Mouse (Mus musculus) stomach, postnatal 0 days (tissue): ENCODE data around the gene Cd44.

Experiments
- CTCF ChIP-seq: IDR thresholded peaks from 2 replicates; pipeline ENCODE4 v1.5.1; 2016; ENCODE audit warnings: antibody characterized with exemption, low read depth, mild to moderate bottlenecking, moderate library complexity
- EP300 ChIP-seq: optimal IDR thresholded peaks from 2 replicates; pipeline ENCODE3; 2016; ENCODE audit warnings: antibody characterized with exemption

DNA sequence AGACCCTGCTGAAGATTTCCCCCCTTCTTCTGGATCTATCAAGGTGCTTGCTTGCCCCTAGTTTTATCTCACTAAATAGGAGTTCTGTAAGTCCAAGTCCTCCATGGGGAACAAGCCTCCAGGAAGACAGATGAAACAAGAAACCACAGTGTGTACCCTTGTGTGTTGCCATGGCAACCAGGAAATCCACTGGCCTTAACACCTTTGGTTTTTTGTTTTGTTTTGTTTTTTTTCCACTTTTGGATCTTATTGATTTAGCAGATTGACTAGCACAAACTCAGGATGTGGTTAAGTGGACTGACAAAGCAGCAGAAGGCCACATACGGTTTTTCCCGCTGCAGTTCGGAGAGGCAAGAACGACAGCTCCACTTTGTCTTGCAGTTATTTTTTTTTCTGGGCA, 27.6 kb downstream of the Cd44 start:
- no peak for TF ChIP-seq EP300
- TF ChIP-seq CTCF, result no peak
